Mouse (Mus musculus) embryonic fibroblast, embryonic 13.5 days (primary cell): ENCODE measurements at regions not wholly inside any gene's neighbourhood (a gene's known extent, or its start where the extent isn't known, plus 50 kb on each side); places are given as distances from the start of the nearest gene placed in this dataset.

ENCODE experiments used
- H3K27ac ChIP-seq: 2 replicates; pipeline ENCODE4 v1.5.1; 2012; ENCODE audit warnings: low read length, control low read depth, inconsistent platforms; ENCODE audit not compliant: insufficient read depth
- H3K4me1 ChIP-seq: 2 replicates; pipeline ENCODE4 v1.6.1; 2011; ENCODE audit warnings: low read length; ENCODE audit not compliant: control insufficient read depth, insufficient read depth
- H3K4me3 ChIP-seq: 2 replicates; pipeline ENCODE4 v1.5.1; 2011; ENCODE audit warnings: mild to moderate bottlenecking, control low read depth, low read length; ENCODE audit not compliant: insufficient read depth
- CTCF ChIP-seq: IDR thresholded peaks from 2 replicates; pipeline ENCODE4 v1.5.1; 2011; ENCODE audit warnings: mild to moderate bottlenecking, control low read depth, low read length, moderate library complexity, borderline replicate concordance; ENCODE audit not compliant: insufficient read depth
- POLR2A ChIP-seq: IDR thresholded peaks from 2 replicates; pipeline ENCODE4 v1.6.1; 2011; ENCODE audit warnings: low read depth, mild to moderate bottlenecking, control low read depth, low read length, moderate library complexity

DNA sequence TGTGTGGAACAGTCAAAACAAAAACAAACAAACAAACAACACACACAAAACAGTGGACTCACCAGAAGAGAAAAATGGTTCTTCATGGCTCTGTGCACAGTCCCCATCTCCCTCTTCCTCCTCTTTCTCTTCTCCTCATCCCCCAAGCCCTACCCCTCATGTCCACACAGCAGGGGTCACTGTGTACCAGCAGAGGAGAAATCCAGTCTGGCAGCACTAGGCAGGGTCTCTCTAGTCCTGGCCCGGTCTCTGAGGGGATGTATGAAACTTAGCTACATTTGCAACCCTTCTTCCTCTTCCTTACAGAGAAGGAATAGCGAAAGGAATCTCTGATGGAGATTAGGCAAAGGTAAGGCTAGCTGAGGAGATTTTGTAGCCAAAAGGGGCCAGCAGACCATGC, 349.1 kb downstream of the Gm45692 start:
- Histone ChIP-seq H3K4me1 (no peaks in the 10 kb centered on the region), H3K4me3 (no peak overlapping the region), H3K27ac (no peak overlapping the region)
- no peak for TF ChIP-seq POLR2A
- no peak for TF ChIP-seq CTCF

DNA sequence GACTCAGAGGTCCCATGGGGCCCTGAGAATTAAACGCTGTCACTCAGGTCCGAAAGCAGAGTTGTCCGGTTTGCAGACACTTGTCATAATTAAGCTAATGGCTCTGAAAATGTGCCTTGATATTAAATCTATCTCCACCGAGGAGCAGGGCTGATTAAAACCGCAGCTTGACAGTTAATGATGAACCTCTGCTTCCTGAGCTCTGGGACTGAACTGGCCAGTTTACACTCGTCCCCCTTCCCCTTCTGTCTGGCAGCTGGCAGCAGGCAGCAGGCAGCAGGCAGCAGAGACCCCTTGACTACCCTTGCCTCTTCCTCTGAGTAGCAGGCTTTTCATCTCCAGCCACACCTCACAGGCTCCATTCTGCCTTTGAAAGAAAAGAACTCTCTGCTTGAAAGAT, 350.4 kb downstream of the Gm45692 start:
- no peak for TF ChIP-seq POLR2A
- no peak for TF ChIP-seq CTCF
- Histone ChIP-seq H3K27ac (no peak overlapping the region), H3K4me1 (no peaks in the 10 kb centered on the region), H3K4me3 (no peak overlapping the region)

DNA sequence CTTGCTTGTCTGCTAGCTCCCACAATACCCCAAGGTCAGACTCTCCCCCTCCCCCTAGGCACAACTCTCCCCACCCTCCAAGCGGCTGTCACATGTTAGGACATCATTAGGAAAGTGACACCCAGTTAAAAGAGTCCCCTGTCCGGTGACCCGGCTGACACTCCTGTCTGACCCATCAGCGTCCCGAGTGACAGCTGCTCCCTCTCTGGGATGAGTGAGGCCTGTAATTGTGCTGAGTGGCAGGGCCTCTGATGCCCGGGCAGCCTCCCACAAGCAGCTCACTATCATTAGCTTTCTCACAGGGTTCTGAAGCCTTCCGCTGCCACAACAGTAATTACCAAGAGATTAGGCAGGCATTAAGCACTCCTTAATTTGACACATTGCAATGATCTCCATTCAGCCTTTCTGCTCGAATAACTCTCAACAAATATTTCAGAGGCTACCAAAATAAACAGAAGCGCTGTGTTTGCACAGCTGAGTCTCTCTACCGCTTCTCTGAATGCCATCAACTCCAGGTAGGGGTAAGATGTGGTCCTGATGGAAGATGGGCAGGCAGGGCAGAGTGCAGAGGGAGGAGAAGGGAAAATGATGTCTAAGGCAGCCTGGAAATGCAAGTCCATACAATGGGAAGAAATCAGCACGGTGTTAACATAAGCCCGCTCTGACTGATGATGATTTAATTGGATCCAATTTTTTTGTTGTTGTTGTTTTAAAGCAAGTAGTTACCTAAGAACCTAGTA, 352.6 kb downstream of the Gm45692 start:
- Histone ChIP-seq H3K4me3 (no peak overlapping the region), H3K4me1 (no peaks in the 10 kb centered on the region), H3K27ac (no peak overlapping the region)
- no peak for TF ChIP-seq POLR2A
- no peak for TF ChIP-seq CTCF

DNA sequence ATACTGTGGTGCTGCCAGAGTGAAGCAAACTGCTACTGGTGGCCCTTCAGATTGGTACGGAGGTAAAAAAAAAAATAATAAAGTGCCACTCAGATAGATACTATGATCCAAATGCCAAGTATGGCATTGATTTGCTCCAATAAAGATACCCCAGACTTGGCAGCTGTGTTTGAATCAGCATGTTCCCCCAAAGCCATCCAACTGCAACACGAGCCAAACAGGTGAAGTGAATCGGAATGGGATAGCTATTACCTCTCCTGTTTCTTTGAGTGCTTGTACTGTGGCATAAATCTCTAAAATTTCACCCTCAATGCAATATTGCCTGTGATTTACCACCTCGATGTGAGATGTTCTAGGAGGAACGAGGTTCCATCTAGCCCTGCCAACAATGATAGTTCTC, 365.4 kb downstream of the Gm45692 start:
- TF ChIP-seq CTCF = no peak
- no peak for TF ChIP-seq POLR2A
- Histone ChIP-seq H3K27ac (no peak overlapping the region), H3K4me1 (no peaks in the 10 kb centered on the region), H3K4me3 (no peak overlapping the region)

DNA sequence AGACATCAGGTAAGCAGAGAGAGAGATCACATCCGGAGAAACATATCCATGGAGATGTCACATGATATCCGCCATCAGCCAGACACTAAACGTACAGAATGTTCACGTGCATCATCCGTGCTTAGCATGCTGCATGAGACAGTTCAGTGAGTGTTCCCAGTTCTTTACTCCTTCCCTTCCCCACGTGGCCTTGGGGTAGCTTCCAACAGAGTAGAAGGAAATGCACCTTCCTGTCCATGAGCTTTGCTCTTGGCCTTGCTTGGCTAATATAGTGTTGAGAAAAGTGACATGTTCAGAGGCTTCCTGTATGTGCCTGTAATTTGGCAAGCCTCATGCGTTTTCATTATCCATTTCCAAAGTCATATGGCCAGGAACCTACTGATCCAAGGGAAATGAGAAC, 368.5 kb downstream of the Gm45692 start:
- no peak overlapping the region for H3K4me3 ChIP-seq
- TF ChIP-seq POLR2A (no peak), CTCF (no peak)
- no peaks in the 10 kb centered on the region for H3K4me1 ChIP-seq
- H3K27ac ChIP-seq = no peak overlapping the region

DNA sequence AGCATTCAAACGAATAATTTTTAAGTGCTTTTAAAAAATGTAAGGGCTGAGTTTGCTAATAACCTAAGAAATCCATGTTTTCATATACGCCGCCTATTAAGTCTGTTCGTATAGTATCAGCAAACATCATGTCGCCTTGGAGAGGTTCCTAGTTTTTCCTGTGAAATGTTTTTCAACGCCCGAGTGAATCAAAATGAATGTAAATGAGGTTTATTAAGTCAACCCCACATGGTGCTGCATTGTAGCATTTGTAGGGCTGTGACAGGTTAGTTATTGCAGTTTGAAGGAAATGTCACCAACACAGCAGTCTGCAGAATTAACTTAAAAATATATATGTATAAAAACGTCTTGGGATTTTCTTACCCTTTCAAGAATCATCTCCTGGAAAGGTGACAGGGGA, 369.3 kb downstream of the Gm45692 start:
- TF ChIP-seq POLR2A (no peak), CTCF (no peak)
- Histone ChIP-seq H3K27ac (no peak overlapping the region), H3K4me1 (no peaks in the 10 kb centered on the region)

DNA sequence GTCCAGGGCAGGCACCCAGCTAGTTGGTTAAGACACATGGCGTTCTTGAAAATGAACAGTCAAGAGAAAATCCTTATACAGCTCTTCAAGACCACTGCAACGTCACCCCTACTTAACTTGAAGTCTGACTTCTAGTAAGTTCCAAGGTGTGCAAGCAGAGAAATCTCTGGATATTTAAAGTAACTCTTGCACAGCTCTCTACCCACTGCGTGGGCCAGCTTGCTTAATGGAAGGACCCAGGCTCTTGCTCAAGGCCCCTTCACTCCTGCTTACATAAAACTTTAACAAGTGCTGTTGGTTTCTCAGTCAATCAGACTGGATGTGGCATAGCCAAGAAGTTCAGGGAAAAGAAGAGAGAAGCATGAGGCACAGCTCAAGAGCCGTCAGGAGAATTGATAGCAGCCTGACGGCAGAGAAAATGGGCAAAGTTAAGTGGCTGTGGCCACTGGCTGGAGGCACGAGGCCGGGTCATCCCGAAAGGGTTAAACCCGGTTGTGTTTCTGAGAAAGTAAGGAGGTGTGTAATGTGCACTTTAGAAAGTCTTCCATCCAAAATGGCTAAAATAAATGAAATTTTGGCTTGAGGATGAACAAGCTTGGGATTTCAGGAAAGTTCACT, 382.0 kb downstream of the Gm45692 start:
- no peak overlapping the region for H3K4me3 ChIP-seq

More for the DNA sequence above, 369.3 kb downstream of the Gm45692 start:
- no peak overlapping the region for H3K4me3 ChIP-seq

DNA sequence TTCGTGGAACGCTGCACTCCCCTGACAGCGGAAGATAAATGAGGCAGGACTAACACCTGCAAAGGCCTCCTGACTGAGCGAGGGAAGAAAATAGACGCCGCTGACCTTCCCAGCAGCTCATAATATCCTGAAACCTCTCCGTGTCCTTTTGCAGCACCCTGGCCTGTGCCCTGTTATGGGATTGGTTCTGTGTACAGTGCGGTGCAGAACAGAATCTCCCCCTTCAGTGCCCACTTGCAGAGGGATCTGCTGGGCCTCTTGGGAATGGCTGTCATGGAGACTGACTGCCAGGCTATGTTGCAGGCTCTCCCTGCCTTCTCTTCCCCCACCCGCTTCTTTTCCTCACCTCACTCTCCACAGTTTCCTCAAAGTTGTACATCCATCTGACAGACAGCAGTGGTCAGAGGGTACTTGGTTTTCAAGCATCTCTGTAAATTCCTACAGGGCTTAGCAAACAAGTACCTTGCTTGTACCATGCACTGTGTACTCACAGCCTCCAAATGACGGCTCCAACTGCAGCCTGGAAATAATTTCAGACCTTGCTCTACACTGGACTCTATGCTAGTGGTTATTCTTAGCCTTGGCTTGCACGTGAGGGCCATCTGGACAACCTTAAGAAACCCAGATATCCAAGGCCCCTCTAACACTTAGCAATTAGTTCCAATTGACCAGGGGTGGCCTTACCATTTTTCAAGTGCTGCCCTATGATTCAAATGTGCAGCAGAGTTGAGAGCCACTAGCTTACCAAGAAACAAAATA, 382.7 kb downstream of the Gm45692 start:
- TF ChIP-seq CTCF (no peak), POLR2A (no peak)
- Histone ChIP-seq H3K4me1 (peaks cover 13% of the 10 kb centered on the region; the same call in 1 of the 2 replicates), H3K4me3 (no peak overlapping the region), H3K27ac (no peak overlapping the region)

More for the DNA sequence above, 382.0 kb downstream of the Gm45692 start:
- H3K4me1 ChIP-seq = peaks cover 13% of the 10 kb centered on the region; the same call in 1 of the 2 replicates
- no peak overlapping the region for H3K27ac ChIP-seq
- no peak for TF ChIP-seq POLR2A
- TF ChIP-seq CTCF = no peak

DNA sequence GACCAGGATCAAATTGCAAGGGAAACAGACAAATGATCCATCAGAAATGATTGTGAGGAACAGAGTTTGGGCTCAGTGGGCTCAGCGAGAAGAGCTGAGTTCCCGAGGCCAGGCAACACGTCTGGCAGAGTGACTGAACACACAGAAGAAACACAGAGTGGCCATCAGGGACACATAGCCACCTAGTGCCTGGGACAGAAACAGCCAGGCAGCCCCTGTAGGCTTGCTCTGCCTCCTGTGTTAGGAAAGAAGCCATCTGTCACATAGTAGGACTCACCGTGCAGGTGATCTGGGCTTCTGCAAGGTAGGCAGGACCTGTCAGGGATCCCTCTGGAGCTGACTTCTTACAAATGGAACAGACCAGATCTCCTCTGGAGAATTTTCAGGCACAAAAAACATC, 383.4 kb downstream of the Gm45692 start:
- Histone ChIP-seq H3K4me1 (peaks cover 13% of the 10 kb centered on the region; the same call in 1 of the 2 replicates), H3K4me3 (no peak overlapping the region), H3K27ac (no peak overlapping the region)
- TF ChIP-seq POLR2A (no peak), CTCF (no peak)

DNA sequence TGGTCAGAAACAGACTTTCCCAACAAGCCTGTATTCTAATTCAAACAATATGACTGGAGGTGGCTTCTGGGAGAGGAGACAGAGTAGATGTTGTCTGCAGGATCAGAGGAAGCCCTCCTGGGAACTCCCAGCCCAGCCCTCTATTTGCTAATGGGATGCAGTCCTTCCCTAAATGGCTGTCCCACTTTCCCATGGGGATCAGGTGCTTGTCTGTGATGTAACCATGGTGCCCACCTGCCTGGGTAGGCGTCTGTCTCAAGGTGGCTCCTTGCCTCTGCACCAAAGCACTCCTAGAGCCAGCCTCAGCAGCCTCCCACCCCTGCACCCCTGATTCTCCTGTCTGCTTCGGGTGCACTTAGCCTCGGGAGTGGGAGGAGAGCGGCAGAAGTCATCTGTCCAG, 384.6 kb downstream of the Gm45692 start:
- Histone ChIP-seq H3K27ac (no peak overlapping the region), H3K4me1 (peaks cover 13% of the 10 kb centered on the region; the same call in 1 of the 2 replicates), H3K4me3 (no peak overlapping the region)
- no peak for TF ChIP-seq POLR2A
- no peak for TF ChIP-seq CTCF
